Mouse (Mus musculus) stomach, embryonic 16.5 days (tissue): ENCODE measurements at regions not wholly inside any gene's neighbourhood (a gene's known extent, or its start where the extent isn't known, plus 50 kb on each side); places are given as distances from the start of the nearest gene placed in this dataset.

ENCODE experiments used
- ATAC-seq: fragments of 200-750 bp; cut with Nextera tagmentation; 2 replicates; pipeline ENCODE4 v1.8.0; 2017; ENCODE audit warnings: moderate number of reproducible peaks, moderate TSS enrichment; ENCODE audit not compliant: insufficient read depth, low FRiP score
- H3K27ac ChIP-seq: fragments of 300-500 bp; sonication (generic); 2 replicates; pipeline ENCODE4 v1.5.1; 2014; ENCODE audit warnings: low read length
- H3K27me3 ChIP-seq: fragments of 300-500 bp; sonication (generic); 2 replicates; pipeline ENCODE4 v1.6.1; 2014; ENCODE audit warnings: low read length, control low read depth, mixed read lengths; ENCODE audit not compliant: control insufficient read depth, insufficient read depth
- H3K36me3 ChIP-seq: fragments of 300-500 bp; sonication (generic); 2 replicates; pipeline ENCODE4 v1.6.1; 2014; ENCODE audit warnings: low read length; ENCODE audit not compliant: control insufficient read depth, insufficient read depth
- H3K4me1 ChIP-seq: fragments of 300-500 bp; sonication (generic); 2 replicates; pipeline ENCODE4 v1.6.1; 2014; ENCODE audit warnings: low read length, control low read depth, mixed read lengths; ENCODE audit not compliant: control insufficient read depth, insufficient read depth
- H3K4me2 ChIP-seq: fragments of 300-500 bp; sonication (generic); 2 replicates; pipeline ENCODE4 v1.6.1; 2014; ENCODE audit warnings: low read depth, low read length, mixed read lengths
- H3K4me3 ChIP-seq: fragments of 300-500 bp; sonication (generic); replicated peaks from 2 replicates; pipeline ENCODE4 v1.5.1; 2014; ENCODE audit warnings: mild to moderate bottlenecking, low read length
- H3K9ac ChIP-seq: fragments of 300-500 bp; sonication (generic); 2 replicates; pipeline ENCODE4 v1.6.1; 2014; ENCODE audit warnings: low read length
- H3K9me3 ChIP-seq: fragments of 300-500 bp; sonication (generic); replicated peaks from 2 replicates; pipeline ENCODE4 v1.6.1; 2016; ENCODE audit warnings: low read length, control low read depth; ENCODE audit not compliant: control insufficient read depth
- WGBS: fragments of 180-500 bp; shearing (Covaris S2); extraction: QIAGEN DNeasy Blood & Tissue Kit; methylation state at CpG from one replicate; pipeline ENCODE4 v1.1.7; 2014; 5-methylcytosine and 5-hydroxymethylcytosine counted together

GRCm38 (mm10) chr1:121773988-121774387 lies 206.2 kb upstream of the Ddx18 start:
- Histone ChIP-seq H3K9ac (no peak overlapping the region), H3K9me3 (no peaks in the 10 kb centered on the region), H3K4me2 (no peak overlapping the region), H3K4me1 (no peaks in the 10 kb centered on the region), H3K27me3 (no peaks in the 10 kb centered on the region), H3K4me3 (no peak overlapping the region), H3K27ac (no peak overlapping the region), H3K36me3 (no peaks in the 10 kb centered on the region)
- no peak for ATAC-seq
- 90% methylated on average over 2 of the region's 2 CpGs for WGBS

GRCm38 (mm10) chr1:121771444-121771843 lies 203.7 kb upstream of the Ddx18 start:
- no peak for ATAC-seq
- 77% methylated on average over 1 of the region's 1 CpGs for WGBS

GRCm38 (mm10) chr1:121770936-121771335 lies 203.1 kb upstream of the Ddx18 start:
- 47% methylated on average over 12 of the region's 12 CpGs for WGBS
- ATAC-seq = no peak
- no peak overlapping the region for H3K4me2 ChIP-seq
- H3K36me3 ChIP-seq = no peaks in the 10 kb centered on the region
- H3K27me3 ChIP-seq = no peaks in the 10 kb centered on the region
- no peak overlapping the region for H3K27ac ChIP-seq
- no peak overlapping the region for H3K4me3 ChIP-seq
- H3K9ac ChIP-seq = no peak overlapping the region
- no peaks in the 10 kb centered on the region for H3K9me3 ChIP-seq
- H3K4me1 ChIP-seq = no peaks in the 10 kb centered on the region

More at GRCm38 (mm10) chr1:121771444-121771843, 203.7 kb upstream of the Ddx18 start:
- Histone ChIP-seq H3K4me1 (no peaks in the 10 kb centered on the region), H3K27me3 (no peaks in the 10 kb centered on the region), H3K4me2 (no peak overlapping the region), H3K36me3 (no peaks in the 10 kb centered on the region), H3K9me3 (no peaks in the 10 kb centered on the region), H3K27ac (no peak overlapping the region), H3K9ac (no peak overlapping the region), H3K4me3 (no peak overlapping the region)

GRCm38 (mm10) chr1:121760086-121760485 lies 192.3 kb upstream of the Ddx18 start:
- no peak overlapping the region for H3K27ac ChIP-seq
- no peak for ATAC-seq
- H3K4me1 ChIP-seq = no peaks in the 10 kb centered on the region
- H3K36me3 ChIP-seq = no peaks in the 10 kb centered on the region
- H3K4me3 ChIP-seq = no peak overlapping the region
- no peak overlapping the region for H3K9ac ChIP-seq
- H3K27me3 ChIP-seq = no peaks in the 10 kb centered on the region
- H3K4me2 ChIP-seq = no peak overlapping the region
- WGBS = 76% methylated on average over 3 of the region's 3 CpGs
- H3K9me3 ChIP-seq = no peaks in the 10 kb centered on the region

GRCm38 (mm10) chr1:121745181-121745580 lies 177.4 kb upstream of the Ddx18 start:
- WGBS = 83% methylated on average over 1 of the region's 1 CpGs
- Histone ChIP-seq H3K9ac (no peak overlapping the region), H3K9me3 (no peaks in the 10 kb centered on the region), H3K27me3 (no peaks in the 10 kb centered on the region), H3K4me2 (no peak overlapping the region), H3K4me1 (no peaks in the 10 kb centered on the region), H3K27ac (no peak overlapping the region), H3K36me3 (no peaks in the 10 kb centered on the region), H3K4me3 (no peak overlapping the region)
- no peak for ATAC-seq

- no peak overlapping the region for H3K27ac ChIP-seq
- WGBS = 66% methylated on average over 11 of the region's 11 CpGs
- H3K4me3 ChIP-seq = no peak overlapping the region
- H3K27me3 ChIP-seq = no peaks in the 10 kb centered on the region
- no peaks in the 10 kb centered on the region for H3K36me3 ChIP-seq
- no peak for ATAC-seq
- H3K9ac ChIP-seq = no peak overlapping the region
- H3K4me1 ChIP-seq = no peaks in the 10 kb centered on the region
- H3K9me3 ChIP-seq = no peaks in the 10 kb centered on the region
- H3K4me2 ChIP-seq = no peak overlapping the region
These were observed 167.4 kb upstream of the Ddx18 start for GRCm38 (mm10) chr1:121735113-121735719.

- Histone ChIP-seq H3K4me1 (no peaks in the 10 kb centered on the region), H3K9me3 (no peaks in the 10 kb centered on the region), H3K4me2 (no peak overlapping the region), H3K9ac (no peak overlapping the region), H3K36me3 (no peaks in the 10 kb centered on the region), H3K27ac (no peak overlapping the region), H3K27me3 (no peaks in the 10 kb centered on the region), H3K4me3 (no peak overlapping the region)
- WGBS = 68% methylated on average over 3 of the region's 3 CpGs
- no peak for ATAC-seq
These were observed 166.8 kb upstream of the Ddx18 start for GRCm38 (mm10) chr1:121734456-121735112.

- ATAC-seq = no peak
- Histone ChIP-seq H3K9me3 (no peaks in the 10 kb centered on the region), H3K27me3 (no peaks in the 10 kb centered on the region), H3K4me2 (no peak overlapping the region), H3K4me1 (no peaks in the 10 kb centered on the region), H3K36me3 (no peaks in the 10 kb centered on the region), H3K4me3 (no peak overlapping the region), H3K27ac (no peak overlapping the region), H3K9ac (no peak overlapping the region)
- WGBS = 68% methylated on average over 9 of the region's 9 CpGs
These were observed 141.6 kb upstream of the Ddx18 start for GRCm38 (mm10) chr1:121709317-121709860.

- H3K27ac ChIP-seq = no peak overlapping the region
- no peaks in the 10 kb centered on the region for H3K36me3 ChIP-seq
- no peak overlapping the region for H3K4me2 ChIP-seq
- H3K27me3 ChIP-seq = no peaks in the 10 kb centered on the region
- ATAC-seq = no peak
- H3K4me1 ChIP-seq = no peaks in the 10 kb centered on the region
- H3K9ac ChIP-seq = no peak overlapping the region
- WGBS = 66% methylated on average over 10 of the region's 10 CpGs
- no peaks in the 10 kb centered on the region for H3K9me3 ChIP-seq
- H3K4me3 ChIP-seq = no peak overlapping the region
These were observed 140.5 kb upstream of the Ddx18 start for GRCm38 (mm10) chr1:121708301-121708700.
